Mouse (Mus musculus): ENCODE results near the gene Zcchc12. TPM values are rescaled to one million over a fixed set of nuclear protein-coding genes. Genes with fewer than 3 reads are reported as not detected.

Gene Zcchc12
- polyA plus RNA-seq, 1 experiment = 2.4 TPM

GRCm38 (mm10) chrX:36186036-36186435 is 9.7 kb upstream of the Zcchc12 start:
- Histone ChIP-seq H3K9me3 (replicated peaks; ENCODE audit: control insufficient read depth, insufficient read depth, low read length, poor library complexity, severe bottlenecking) (no peaks in the 10 kb centered on the region), H3K27me3 (ENCODE audit: control insufficient read depth, insufficient read depth, low read length, poor library complexity, severe bottlenecking) (no peaks in the 10 kb centered on the region), H3K4me1 (ENCODE audit: control insufficient read depth, insufficient read depth, low read length) (no peaks in the 10 kb centered on the region), H3K27ac (ENCODE audit: insufficient read depth, low read length) (no peak overlapping the region), H3K36me3 (ENCODE audit: control insufficient read depth, insufficient read depth, low read length, poor library complexity, severe bottlenecking) (no peaks in the 10 kb centered on the region), H3K4me3 (ENCODE audit: low read depth, low read length) (no peak overlapping the region), H3K9ac (ENCODE audit: low read depth, poor library complexity, severe bottlenecking) (no peak overlapping the region)
- no peak for TF ChIP-seq EP300 (IDR thresholded peaks at IDR 0.05; ENCODE audit: insufficient read depth, low read depth, low read length)
- no peak for TF ChIP-seq CTCF (IDR thresholded peaks at IDR 0.05; ENCODE audit: low read depth, low read length)
- no peak for TF ChIP-seq POLR2A (IDR thresholded peaks at IDR 0.05; ENCODE audit: insufficient read depth, low read length)

GRCm38 (mm10) chrX:36186443-36186842 is 9.3 kb upstream of the Zcchc12 start:
- no peaks in the 10 kb centered on the region for H3K27me3 ChIP-seq (ENCODE audit: control insufficient read depth, insufficient read depth, low read length, poor library complexity, severe bottlenecking)
- H3K27ac ChIP-seq (ENCODE audit: insufficient read depth, low read length) = no peak overlapping the region
- H3K4me1 ChIP-seq (ENCODE audit: control insufficient read depth, insufficient read depth, low read length) = no peaks in the 10 kb centered on the region
- TF ChIP-seq EP300 (IDR thresholded peaks at IDR 0.05; ENCODE audit: insufficient read depth, low read depth, low read length) = no peak
- no peak for TF ChIP-seq POLR2A (IDR thresholded peaks at IDR 0.05; ENCODE audit: insufficient read depth, low read length)
- no peak for TF ChIP-seq CTCF (IDR thresholded peaks at IDR 0.05; ENCODE audit: low read depth, low read length)
- no peak overlapping the region for H3K9ac ChIP-seq (ENCODE audit: low read depth, poor library complexity, severe bottlenecking)
- no peaks in the 10 kb centered on the region for H3K36me3 ChIP-seq (ENCODE audit: control insufficient read depth, insufficient read depth, low read length, poor library complexity, severe bottlenecking)
- no peaks in the 10 kb centered on the region for H3K9me3 ChIP-seq (replicated peaks; ENCODE audit: control insufficient read depth, insufficient read depth, low read length, poor library complexity, severe bottlenecking)
- no peak overlapping the region for H3K4me3 ChIP-seq (ENCODE audit: low read depth, low read length)

- H3K27me3 ChIP-seq (ENCODE audit: control insufficient read depth, insufficient read depth, low read length, poor library complexity, severe bottlenecking) = no peaks in the 10 kb centered on the region
- no peaks in the 10 kb centered on the region for H3K9me3 ChIP-seq (replicated peaks; ENCODE audit: control insufficient read depth, insufficient read depth, low read length, poor library complexity, severe bottlenecking)
- no peak overlapping the region for H3K4me3 ChIP-seq (ENCODE audit: low read depth, low read length)
- no peak overlapping the region for H3K27ac ChIP-seq (ENCODE audit: insufficient read depth, low read length)
- no peaks in the 10 kb centered on the region for H3K4me1 ChIP-seq (ENCODE audit: control insufficient read depth, insufficient read depth, low read length)
- H3K36me3 ChIP-seq (ENCODE audit: control insufficient read depth, insufficient read depth, low read length, poor library complexity, severe bottlenecking) = no peaks in the 10 kb centered on the region
- TF ChIP-seq POLR2A (IDR thresholded peaks at IDR 0.05; ENCODE audit: insufficient read depth, low read length) (no peak), EP300 (IDR thresholded peaks at IDR 0.05; ENCODE audit: insufficient read depth, low read depth, low read length) (no peak), CTCF (IDR thresholded peaks at IDR 0.05; ENCODE audit: low read depth, low read length) (no peak)
- no peak overlapping the region for H3K9ac ChIP-seq (ENCODE audit: low read depth, poor library complexity, severe bottlenecking)
Measured at GRCm38 (mm10) chrX:36193951-36194350, 1.8 kb upstream of the Zcchc12 start.

- Histone ChIP-seq H3K27ac (ENCODE audit: insufficient read depth, low read length) (no peak overlapping the region), H3K9ac (ENCODE audit: low read depth, poor library complexity, severe bottlenecking) (no peak overlapping the region), H3K36me3 (ENCODE audit: control insufficient read depth, insufficient read depth, low read length, poor library complexity, severe bottlenecking) (no peaks in the 10 kb centered on the region), H3K4me1 (ENCODE audit: control insufficient read depth, insufficient read depth, low read length) (no peaks in the 10 kb centered on the region), H3K27me3 (ENCODE audit: control insufficient read depth, insufficient read depth, low read length, poor library complexity, severe bottlenecking) (no peaks in the 10 kb centered on the region), H3K4me3 (ENCODE audit: low read depth, low read length) (no peak overlapping the region), H3K9me3 (replicated peaks; ENCODE audit: control insufficient read depth, insufficient read depth, low read length, poor library complexity, severe bottlenecking) (no peaks in the 10 kb centered on the region)
- TF ChIP-seq POLR2A (IDR thresholded peaks at IDR 0.05; ENCODE audit: insufficient read depth, low read length) (no peak), EP300 (IDR thresholded peaks at IDR 0.05; ENCODE audit: insufficient read depth, low read depth, low read length) (no peak), CTCF (IDR thresholded peaks at IDR 0.05; ENCODE audit: low read depth, low read length) (no peak)
Measured at GRCm38 (mm10) chrX:36209554-36209953, 13.8 kb downstream of the Zcchc12 start.

GRCm38 (mm10) chrX:36211216-36211615 is 15.5 kb downstream of the Zcchc12 start:
- Histone ChIP-seq H3K4me1 (ENCODE audit: control insufficient read depth, insufficient read depth, low read length) (no peaks in the 10 kb centered on the region), H3K36me3 (ENCODE audit: control insufficient read depth, insufficient read depth, low read length, poor library complexity, severe bottlenecking) (no peaks in the 10 kb centered on the region), H3K9me3 (replicated peaks; ENCODE audit: control insufficient read depth, insufficient read depth, low read length, poor library complexity, severe bottlenecking) (no peaks in the 10 kb centered on the region), H3K27me3 (ENCODE audit: control insufficient read depth, insufficient read depth, low read length, poor library complexity, severe bottlenecking) (no peaks in the 10 kb centered on the region), H3K27ac (ENCODE audit: insufficient read depth, low read length) (no peak overlapping the region), H3K4me3 (ENCODE audit: low read depth, low read length) (no peak overlapping the region), H3K9ac (ENCODE audit: low read depth, poor library complexity, severe bottlenecking) (no peak overlapping the region)
- TF ChIP-seq CTCF (IDR thresholded peaks at IDR 0.05; ENCODE audit: low read depth, low read length) = no peak
- TF ChIP-seq POLR2A (IDR thresholded peaks at IDR 0.05; ENCODE audit: insufficient read depth, low read length) = no peak
- no peak for TF ChIP-seq EP300 (IDR thresholded peaks at IDR 0.05; ENCODE audit: insufficient read depth, low read depth, low read length)

- Histone ChIP-seq H3K36me3 (ENCODE audit: control insufficient read depth, insufficient read depth, low read length, poor library complexity, severe bottlenecking) (no peaks in the 10 kb centered on the region), H3K4me3 (ENCODE audit: low read depth, low read length) (no peak overlapping the region), H3K9me3 (replicated peaks; ENCODE audit: control insufficient read depth, insufficient read depth, low read length, poor library complexity, severe bottlenecking) (no peaks in the 10 kb centered on the region), H3K27ac (ENCODE audit: insufficient read depth, low read length) (no peak overlapping the region), H3K27me3 (ENCODE audit: control insufficient read depth, insufficient read depth, low read length, poor library complexity, severe bottlenecking) (no peaks in the 10 kb centered on the region), H3K9ac (ENCODE audit: low read depth, poor library complexity, severe bottlenecking) (no peak overlapping the region), H3K4me1 (ENCODE audit: control insufficient read depth, insufficient read depth, low read length) (no peaks in the 10 kb centered on the region)
- TF ChIP-seq CTCF (IDR thresholded peaks at IDR 0.05; ENCODE audit: low read depth, low read length) (peak; percentile 49), EP300 (IDR thresholded peaks at IDR 0.05; ENCODE audit: insufficient read depth, low read depth, low read length) (no peak)
Measured at GRCm38 (mm10) chrX:36221366-36221765, 25.7 kb downstream of the Zcchc12 start.
